Mouse (Mus musculus) heart, embryonic 10.5 days (tissue): ENCODE measurements around the gene Mthfs. TPM values are rescaled to one million over a fixed set of nuclear protein-coding genes. Genes with fewer than 3 reads are reported as not detected.

Source experiments
- DNase-seq: peaks from one replicate; pipeline ENCODE4 v3.0.0-alpha.2; 2017; ENCODE audit warnings: low spot score
- H3K27ac ChIP-seq: fragments of 300-500 bp; sonication (generic); 2 replicates; pipeline ENCODE4 v1.5.1; 2016; ENCODE audit warnings: mild to moderate bottlenecking
- H3K27me3 ChIP-seq: fragments of 300-500 bp; sonication (generic); 2 replicates; pipeline ENCODE4 v1.6.1; 2016; ENCODE audit warnings: mild to moderate bottlenecking; ENCODE audit not compliant: poor library complexity, insufficient read depth, severe bottlenecking
- H3K36me3 ChIP-seq: fragments of 300-500 bp; sonication (generic); 2 replicates; pipeline ENCODE4 v1.6.1; 2016; ENCODE audit warnings: mild to moderate bottlenecking, moderate library complexity
- H3K4me1 ChIP-seq: fragments of 300-500 bp; sonication (generic); 2 replicates; pipeline ENCODE4 v1.6.1; 2016; ENCODE audit warnings: mild to moderate bottlenecking
- H3K4me3 ChIP-seq: fragments of 300-500 bp; sonication (generic); 2 replicates; pipeline ENCODE4 v1.5.1; 2016; ENCODE audit warnings: mild to moderate bottlenecking, moderate library complexity
- H3K9me3 ChIP-seq: fragments of 300-500 bp; sonication (generic); 2 replicates; pipeline ENCODE4 v1.6.1; 2016; ENCODE audit warnings: mild to moderate bottlenecking, moderate library complexity
- WGBS: fragments of 180-500 bp; shearing (Covaris S2); methylation state at CpG from one replicate; pipeline ENCODE4 v1.1.7; 2016; 5-methylcytosine and 5-hydroxymethylcytosine counted together
- polyA plus RNA-seq: library from polyadenylated mRNA; unstranded; fragments of >200 nt; fragmentation: Nextera tagmentation; extraction: Ambion mirVana; gene quantifications from 2 replicates; pipeline ENCODE4 v1.2.1, GENCODE M21; 2016

Mthfs gene
- polyA plus RNA-seq, 1 experiment from 2014 or later: 16.0 TPM

- Histone ChIP-seq H3K36me3 (no peaks in the 10 kb centered on the region), H3K4me3 (no peak overlapping the region), H3K27me3 (no peaks in the 10 kb centered on the region), H3K4me1 (no peaks in the 10 kb centered on the region), H3K9me3 (no peaks in the 10 kb centered on the region), H3K27ac (no peak overlapping the region)
- no peak for DNase-seq
- 79% methylated on average over 1 of the region's 1 CpGs for WGBS
Measured at GRCm38 (mm10) chr9:89373731-89374130, 163.3 kb downstream of the Mthfs start.

DNA sequence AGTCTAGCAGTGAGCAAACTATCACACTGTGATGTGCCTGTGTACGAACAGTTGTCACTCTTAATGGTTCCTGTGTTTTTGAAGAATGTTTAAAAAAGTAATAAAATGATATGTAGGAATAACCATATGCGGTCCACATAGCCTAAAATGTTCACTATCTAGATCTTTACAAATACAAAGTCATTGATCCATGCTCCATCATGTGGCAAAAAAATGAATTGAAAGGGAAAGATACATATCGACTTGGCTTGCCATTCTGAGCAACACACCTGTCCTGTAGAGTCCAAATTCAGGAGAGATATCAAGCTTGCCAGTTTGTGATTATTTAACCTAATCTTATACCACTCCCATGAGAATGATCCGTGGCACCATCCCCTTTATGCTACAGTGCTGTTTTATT, 164.2 kb downstream of the Mthfs start:
- Histone ChIP-seq H3K4me1 (no peaks in the 10 kb centered on the region), H3K9me3 (no peaks in the 10 kb centered on the region), H3K36me3 (no peaks in the 10 kb centered on the region), H3K4me3 (no peak overlapping the region), H3K27me3 (no peaks in the 10 kb centered on the region), H3K27ac (no peak overlapping the region)
- DNase-seq: no peak
- WGBS: 80% methylated on average over 4 of the region's 4 CpGs

DNA sequence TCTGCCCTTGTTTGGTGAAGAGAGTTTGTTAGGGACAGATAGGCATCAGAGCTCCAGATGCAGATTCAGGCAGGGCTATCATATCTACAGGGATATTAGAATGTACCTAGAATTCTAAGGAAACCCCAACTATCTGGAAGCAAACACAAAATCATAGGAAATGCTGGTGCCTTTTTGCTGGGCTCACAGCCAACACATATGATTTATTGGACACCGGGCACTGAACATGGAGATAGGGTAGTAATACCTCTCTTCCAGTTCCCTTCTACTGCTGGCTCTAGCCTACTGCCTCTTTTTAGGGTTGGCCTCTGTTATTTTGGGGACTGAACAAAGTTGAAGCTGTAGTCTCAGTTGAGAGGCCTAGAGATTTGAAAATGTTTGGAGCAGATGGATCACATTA, 192.6 kb downstream of the Mthfs start:
- H3K27me3 ChIP-seq: no peaks in the 10 kb centered on the region
- H3K9me3 ChIP-seq: no peaks in the 10 kb centered on the region
- 76% methylated on average over 1 of the region's 1 CpGs for WGBS
- H3K4me1 ChIP-seq: no peaks in the 10 kb centered on the region
- no peak for DNase-seq
- H3K4me3 ChIP-seq: no peak overlapping the region
- H3K36me3 ChIP-seq: no peaks in the 10 kb centered on the region
- H3K27ac ChIP-seq: no peak overlapping the region

Other genes starting within 250 kb of the Mthfs start
- gene Trim43b, start 117.8 kb upstream of the Mthfs start, polyA plus RNA-seq: not detected in 2 replicates
- gene Bcl2a1b, start 11.5 kb upstream of the Mthfs start, polyA plus RNA-seq: not detected in 2 replicates
- gene Gm29094, start 11.3 kb upstream of the Mthfs start, polyA plus RNA-seq: not detected in 2 replicates